Mouse (Mus musculus): ENCODE data around the gene 2510039O18Rik. TPM values are rescaled to one million over a fixed set of nuclear protein-coding genes. Genes with fewer than 3 reads are reported as not detected.

2510039O18Rik gene
- total and polyA plus RNA-seq, 3 experiments, result 23.9 to 32.8 (median 27.9) TPM

DNA sequence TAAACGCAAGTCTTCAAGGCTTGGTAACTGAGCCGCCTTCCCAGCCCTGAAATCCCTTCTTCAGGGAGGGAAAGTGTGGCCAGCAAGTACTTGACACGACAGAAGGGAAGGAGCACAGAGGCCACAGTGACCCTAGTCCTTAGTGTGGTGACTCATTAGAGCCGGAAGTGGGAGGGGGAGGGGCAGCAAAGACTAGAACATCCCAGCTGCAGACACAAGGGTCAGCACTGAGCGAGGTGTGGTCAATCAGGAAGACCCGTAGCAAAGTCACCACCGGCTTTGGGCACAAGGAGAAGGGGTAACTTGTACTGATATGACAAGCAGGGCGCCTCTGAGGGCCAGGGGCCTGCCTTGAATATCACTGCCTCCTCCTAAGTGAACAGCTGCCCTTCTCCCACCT, 13.0 kb upstream of the 2510039O18Rik start:
- TF ChIP-seq POLR2AphosphoS2 (IDR thresholded peaks at IDR 0.05; ENCODE audit: low read depth, low read length), result no peak
- TF ChIP-seq MAX (IDR thresholded peaks at IDR 0.05; ENCODE audit: low read length), result no peak
- TF ChIP-seq JUN (IDR thresholded peaks at IDR 0.05; ENCODE audit: insufficient read depth, low read depth, low read length), result peak; percentile 32; the same call in 1 of the 2 replicates
- no peak for TF ChIP-seq USF2 (conservative IDR thresholded peaks at IDR 0.05; ENCODE audit: low read depth, low read length)
- TF ChIP-seq RCOR1 (conservative IDR thresholded peaks at IDR 0.05; ENCODE audit: low read depth, low read length), result no peak
- no peak for TF ChIP-seq MYC (IDR thresholded peaks at IDR 0.05; ENCODE audit: low read depth, low read length)
- TF ChIP-seq BHLHE40 (IDR thresholded peaks at IDR 0.05; ENCODE audit: low read depth, low read length), result no peak
- TF ChIP-seq E2F4 (IDR thresholded peaks at IDR 0.05; ENCODE audit: insufficient replicate concordance, low read depth, low read length), result no peak
- TF ChIP-seq MAFK (IDR thresholded peaks at IDR 0.05; ENCODE audit: insufficient replicate concordance, low read length), result no peak
- peak; percentile 33; the same call in 1 of the 2 replicates for TF ChIP-seq TCF12 (IDR thresholded peaks at IDR 0.05; ENCODE audit: low read depth, low read length)
- TF ChIP-seq CTCF (conservative IDR thresholded peaks at IDR 0.05 in 1 of 2, IDR thresholded peaks at IDR 0.05 in 1 of 2; ENCODE audit: low read depth in 2 of 2, low read length in 2 of 2), result 0 out of 4 replicates have a peak, but pooled peaks of 1 of the 2 experiments have one; percentile 2
- no peak for TF ChIP-seq SIN3A (IDR thresholded peaks at IDR 0.05; ENCODE audit: low read length)
- no peak for TF ChIP-seq TBP (conservative IDR thresholded peaks at IDR 0.05; ENCODE audit: low read depth, low read length)
- peak; percentile 33; the same call in 1 of the 2 replicates for TF ChIP-seq MEF2A (IDR thresholded peaks at IDR 0.05; ENCODE audit: borderline replicate concordance, low read depth, low read length)
- no peak for TF ChIP-seq MXI1 (IDR thresholded peaks at IDR 0.05; ENCODE audit: low read depth, low read length)
- TF ChIP-seq ELF1 (IDR thresholded peaks at IDR 0.05; ENCODE audit: low read depth, low read length), result peak; percentile 73
- TF ChIP-seq ETS1 (conservative IDR thresholded peaks at IDR 0.05; ENCODE audit: low read depth, low read length), result 0 out of 2 replicates have a peak, but pooled peaks have one; percentile 19
- no peak for TF ChIP-seq CHD1 (IDR thresholded peaks at IDR 0.05; ENCODE audit: low read depth, low read length)
- no peak for TF ChIP-seq SMC3 (IDR thresholded peaks at IDR 0.05; ENCODE audit: low read depth, low read length)
- TF ChIP-seq CHD2 (IDR thresholded peaks at IDR 0.05; ENCODE audit: low read length), result 0 out of 2 replicates have a peak, but pooled peaks have one; percentile 38
- no peak for TF ChIP-seq ZNF384 (IDR thresholded peaks at IDR 0.05; ENCODE audit: low read depth, low read length)
- no peak for TF ChIP-seq NRF1 (IDR thresholded peaks at IDR 0.05; ENCODE audit: low read depth, low read length)
- TF ChIP-seq RAD21 (IDR thresholded peaks at IDR 0.05; ENCODE audit: low read depth, low read length), result no peak
- TF ChIP-seq GABPA (IDR thresholded peaks at IDR 0.05; ENCODE audit: insufficient replicate concordance, low read depth, low read length), result no peak
- no peak for TF ChIP-seq ZMIZ1 (IDR thresholded peaks at IDR 0.05; ENCODE audit: low read depth, low read length)
- TF ChIP-seq KAT2A (IDR thresholded peaks at IDR 0.05; ENCODE audit: insufficient replicate concordance, low read length), result no peak
- TF ChIP-seq IRF4 (IDR thresholded peaks at IDR 0.05; ENCODE audit: low read depth, low read length), result peak; percentile 72; the same call in 1 of the 2 replicates
- no peak for TF ChIP-seq PAX5 (IDR thresholded peaks at IDR 0.05; ENCODE audit: low read length)
- TF ChIP-seq USF1 (IDR thresholded peaks at IDR 0.05; ENCODE audit: low read depth, low read length), result no peak
- TF ChIP-seq HCFC1 (IDR thresholded peaks at IDR 0.05; ENCODE audit: low read depth, low read length), result 0 out of 2 replicates have a peak, but pooled peaks have one; percentile 18
- TF ChIP-seq ZKSCAN1 (IDR thresholded peaks at IDR 0.05; ENCODE audit: borderline replicate concordance, low read depth, low read length), result no peak
- peak; percentile 34; the same call in 1 of the 2 replicates for TF ChIP-seq POLR2A (IDR thresholded peaks at IDR 0.05; ENCODE audit: low read depth, low read length)
- no peak for TF ChIP-seq ZC3H11A (IDR thresholded peaks at IDR 0.05; ENCODE audit: low read depth, low read length)
- TF ChIP-seq UBTF (IDR thresholded peaks at IDR 0.05; ENCODE audit: low read depth, low read length), result no peak
- no peak; the same call in 1 of the 2 replicates for TF ChIP-seq NELFE (IDR thresholded peaks at IDR 0.05; ENCODE audit: low read depth, low read length)
- peak; percentile 51; the same call in 1 of the 2 replicates for TF ChIP-seq EP300 (IDR thresholded peaks at IDR 0.05; ENCODE audit: low read length)
- no peak for TF ChIP-seq MAZ (IDR thresholded peaks at IDR 0.05; ENCODE audit: low read depth, low read length)
- 0 out of 2 replicates have a peak, but pooled peaks have one; percentile 38 for TF ChIP-seq JUND (conservative IDR thresholded peaks at IDR 0.05; ENCODE audit: low read depth, low read length)
- DNase-seq (ENCODE audit: extremely low read depth), result no peak
- Histone ChIP-seq H3K4me2 (ENCODE audit: insufficient read depth, low read depth, poor library complexity, severe bottlenecking) (no peak overlapping the region), H3K4me3 (replicated peaks in 1 of 3; ENCODE audit: low read depth in 2 of 3, low read length in 2 of 3, poor library complexity in 1 of 3) (no peak overlapping the region), H3K27ac (ENCODE audit: insufficient read depth, low read depth) (peak overlapping the region; percentile 41; the same call in 1 of the 2 replicates), H3K9ac (ENCODE audit: insufficient read depth, low read depth) (0 out of 2 replicates have a peak overlapping the region, but pooled peaks have one; percentile 7), H3K4me1 (ENCODE audit: control insufficient read depth in 1 of 2, insufficient read depth in 2 of 2) (peaks cover 13% of the 10 kb centered on the region in 2 experiments), H3K27me3 (replicated peaks) (peaks cover 9% of the 10 kb centered on the region), H3K36me3 (replicated peaks in 1 of 2; ENCODE audit: control insufficient read depth in 1 of 2, insufficient read depth in 1 of 2, low read length in 1 of 2) (no peaks in the 10 kb centered on the region), H3K9me3 (replicated peaks; ENCODE audit: low read length) (peaks cover 5% of the 10 kb centered on the region), H3K79me2 (replicated peaks; ENCODE audit: control insufficient read depth, extremely low read depth, insufficient read depth, poor library complexity, severe bottlenecking) (no peaks in the 10 kb centered on the region)
- dilution Hi-C loops (cut with MboI; ENCODE audit: extremely low pct_ligation_motif_present, extremely low pct_unique_long_range_greater_than_20kb, low sequenced_read_pairs) (no loop called here), in situ Hi-C loops (cut with MboI; ENCODE audit: low pct_ligation_motif_present, low pct_unique_long_range_greater_than_20kb, low sequenced_read_pairs) (no loop called here)

Measured in CH12.LX (cell line).